Mouse (Mus musculus) retina, postnatal 1 day (tissue): ENCODE measurements around the gene Gm43518.

Experiments
- DNase-seq: peaks from one replicate; pipeline ENCODE4 v3.0.0-alpha.2; 2012

Gene Gm43518

GRCm38 (mm10) chr5:123927118-123927517, at the start of gene Gm43518:
Gene Gm43518 (plus strand): TSS chr5:123927418.
- DNase-seq = no peak

GRCm38 (mm10) chr5:123878056-123878455, 49.2 kb upstream of the Gm43518 start:
- DNase-seq = no peak

- DNase-seq = no peak
Measured at GRCm38 (mm10) chr5:123879928-123880327, 47.3 kb upstream of the Gm43518 start, which contains the start of gene Hcar1. Gene Hcar1 (minus strand): TSS chr5:123880020.

DNA sequence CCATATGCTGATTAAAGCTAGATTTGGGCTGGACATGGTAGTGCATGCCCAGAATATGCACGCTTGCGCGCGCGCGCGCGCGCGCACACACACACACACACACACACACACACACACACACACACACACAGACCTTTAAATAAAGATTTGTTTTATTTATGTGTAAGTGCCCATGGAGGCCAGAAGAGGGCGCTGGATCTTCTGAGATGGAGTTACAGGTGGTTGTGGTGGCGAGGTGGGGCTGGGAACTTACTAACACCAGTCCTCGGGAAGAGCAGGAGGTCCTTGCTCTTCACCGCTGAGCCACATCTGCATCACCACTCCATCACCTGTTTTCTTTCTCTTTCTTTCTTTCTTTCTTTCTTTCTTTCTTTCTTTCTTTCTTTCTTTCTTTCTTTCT, 46.4 kb upstream of the Gm43518 start:
- no peak for DNase-seq

DNA sequence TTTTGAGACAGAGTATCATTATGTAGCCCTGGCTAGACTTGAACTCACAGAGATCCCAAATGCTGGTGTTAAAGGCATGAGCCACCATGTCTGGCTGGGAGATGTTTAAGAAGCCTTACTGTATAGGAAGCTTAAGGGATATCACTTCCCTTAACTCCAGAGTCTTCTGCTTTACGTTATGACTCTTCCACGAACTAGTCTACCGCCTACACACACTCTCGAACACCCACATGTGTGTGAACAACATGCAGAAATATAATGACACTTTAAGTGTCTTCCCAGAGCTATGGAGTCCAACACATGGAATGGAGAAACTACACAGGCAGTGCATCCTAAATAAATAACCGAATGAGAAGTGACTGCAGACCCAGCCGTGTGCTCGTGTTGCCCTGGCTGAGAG, 43.3 kb upstream of the Gm43518 start:
- no peak for DNase-seq

GRCm38 (mm10) chr5:123884332-123884731, 42.9 kb upstream of the Gm43518 start:
- DNase-seq = no peak

- DNase-seq = no peak
Measured at GRCm38 (mm10) chr5:123886365-123886764, 40.9 kb upstream of the Gm43518 start.

DNA sequence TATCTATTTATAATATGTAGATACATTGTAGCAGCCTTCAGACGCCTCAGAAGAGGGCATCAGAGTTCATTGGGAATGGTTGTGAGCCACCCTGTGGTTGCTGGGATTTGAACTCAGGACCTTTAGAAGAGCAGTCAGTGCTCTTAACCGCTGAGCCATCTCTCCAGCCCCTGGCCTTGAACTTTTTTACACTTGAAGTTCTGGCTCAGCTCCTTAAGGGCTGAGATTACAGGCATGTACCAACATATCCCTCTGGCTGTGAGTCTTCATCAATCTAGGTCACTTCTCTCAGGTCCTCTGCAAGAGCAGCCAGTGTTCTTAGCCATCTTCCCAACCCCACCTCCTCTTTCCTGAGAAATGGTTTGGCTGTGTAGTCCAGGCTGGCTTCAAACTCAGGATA, 36.9 kb upstream of the Gm43518 start:
- DNase-seq = no peak

- no peak for DNase-seq
Measured at GRCm38 (mm10) chr5:123890987-123891386, 36.2 kb upstream of the Gm43518 start.

- no peak for DNase-seq
Measured at GRCm38 (mm10) chr5:123891669-123892068, 35.5 kb upstream of the Gm43518 start.

DNA sequence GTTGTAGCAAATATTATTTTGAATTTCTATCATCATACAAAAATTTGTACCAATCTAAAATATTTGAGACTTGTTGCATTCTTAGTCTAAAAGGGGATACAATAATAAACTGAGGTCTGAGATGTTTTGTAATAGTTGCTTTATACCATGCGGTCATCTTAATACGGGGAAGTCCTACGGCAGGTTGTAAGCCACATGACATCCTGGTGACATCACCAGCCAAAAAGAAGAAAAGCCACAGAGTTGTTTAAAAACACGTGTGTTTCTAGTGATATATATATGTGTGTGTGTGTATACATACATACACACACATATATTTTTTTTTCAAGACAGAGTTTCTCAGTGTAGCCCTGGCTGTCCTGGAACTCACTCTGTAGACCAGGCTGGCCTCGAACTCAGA, 33.7 kb upstream of the Gm43518 start:
- no peak for DNase-seq

DNA sequence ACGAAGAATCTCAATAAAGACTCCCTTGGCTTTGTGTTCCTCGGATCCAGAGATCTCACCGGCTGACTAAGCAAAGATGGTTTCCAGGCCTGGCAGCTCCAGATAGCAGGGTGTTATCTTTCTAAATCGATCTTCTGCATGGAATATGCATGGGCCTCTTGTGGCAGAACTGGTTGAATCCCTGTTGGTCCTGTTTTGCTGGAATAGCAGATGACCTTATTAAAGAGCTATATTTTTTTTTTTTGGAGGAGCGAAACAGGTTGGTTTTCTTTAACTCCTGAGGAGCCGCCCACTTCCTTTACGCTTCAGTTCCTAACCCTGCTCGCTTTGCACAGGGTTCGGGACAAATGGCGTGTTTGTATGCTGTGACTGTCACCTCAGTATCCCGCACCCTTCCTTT, 30.8 kb upstream of the Gm43518 start:
- DNase-seq = no peak

DNA sequence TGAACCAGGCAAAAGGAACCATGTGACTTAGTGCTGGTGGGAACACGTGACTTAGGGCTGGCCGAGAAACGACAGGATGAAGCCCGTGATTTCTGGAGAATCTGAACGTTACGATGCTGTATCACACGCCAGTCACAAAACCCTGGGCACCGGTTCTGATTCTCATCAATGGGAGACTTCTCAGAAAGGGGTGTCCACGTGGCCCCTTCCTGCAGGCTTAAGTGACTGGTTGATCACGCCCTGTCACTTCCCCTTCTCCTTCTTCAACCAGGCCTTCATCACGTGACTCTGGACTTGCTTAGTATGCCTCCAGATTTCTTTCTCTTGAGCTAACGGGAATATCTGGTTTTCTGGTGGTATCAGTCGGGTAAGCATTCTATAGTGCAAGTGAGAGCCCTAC, 29.9 kb upstream of the Gm43518 start:
- no peak for DNase-seq

DNA sequence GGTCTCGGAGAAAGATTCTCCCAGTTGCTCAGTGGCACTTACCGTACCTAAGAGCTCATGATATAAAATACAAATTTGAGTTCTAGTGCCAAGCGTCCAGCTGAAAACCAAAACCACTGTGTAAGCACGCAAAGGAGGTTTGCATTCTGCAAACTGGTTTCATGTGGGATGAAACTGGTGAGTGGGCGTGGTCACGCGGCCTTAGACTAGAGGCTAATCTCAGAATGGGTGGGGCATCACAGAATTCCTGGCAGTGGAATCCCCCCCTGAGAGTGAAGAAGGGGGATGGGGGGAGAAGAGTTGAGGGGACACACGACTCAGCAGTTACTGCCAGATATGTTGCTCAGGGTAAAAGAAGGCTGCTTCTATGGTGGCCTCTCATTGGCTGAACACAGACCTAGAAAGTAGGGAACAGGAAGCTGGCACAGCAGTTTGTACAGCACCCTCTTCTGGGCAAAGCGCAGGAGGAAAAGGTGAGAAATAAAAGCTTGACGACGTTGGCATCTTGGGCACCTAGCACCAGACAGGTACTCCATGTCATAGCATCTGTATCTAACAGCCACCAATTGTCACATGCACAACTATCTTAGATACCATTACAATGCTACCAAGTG, 23.1 kb upstream of the Gm43518 start:
- DNase-seq = no peak

- no peak for DNase-seq
Measured at GRCm38 (mm10) chr5:123906146-123906975, 20.9 kb upstream of the Gm43518 start.

- DNase-seq = peak; percentile 98
Measured at GRCm38 (mm10) chr5:123906976-123907630, 20.1 kb upstream of the Gm43518 start, which contains the start of gene Denr. Gene Denr (plus strand): TSS chr5:123907175.

DNA sequence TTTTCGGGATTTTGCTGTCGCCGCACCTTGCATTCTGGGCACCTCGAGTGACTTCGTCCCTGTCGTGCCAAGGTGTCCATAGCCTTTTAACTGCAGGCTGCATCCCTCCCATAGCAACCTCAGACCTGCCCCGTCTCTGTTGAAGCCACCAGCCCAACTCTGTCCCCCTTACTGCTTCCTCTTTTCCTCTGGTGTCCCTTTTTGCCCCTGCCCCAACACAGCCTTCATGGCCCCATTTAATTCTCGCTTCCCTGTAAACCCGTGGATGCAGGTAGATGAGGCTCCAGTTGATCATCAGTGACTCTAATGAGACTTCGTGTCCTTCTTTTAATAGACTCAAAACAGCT, 19.6 kb upstream of the Gm43518 start:
- no peak for DNase-seq

DNA sequence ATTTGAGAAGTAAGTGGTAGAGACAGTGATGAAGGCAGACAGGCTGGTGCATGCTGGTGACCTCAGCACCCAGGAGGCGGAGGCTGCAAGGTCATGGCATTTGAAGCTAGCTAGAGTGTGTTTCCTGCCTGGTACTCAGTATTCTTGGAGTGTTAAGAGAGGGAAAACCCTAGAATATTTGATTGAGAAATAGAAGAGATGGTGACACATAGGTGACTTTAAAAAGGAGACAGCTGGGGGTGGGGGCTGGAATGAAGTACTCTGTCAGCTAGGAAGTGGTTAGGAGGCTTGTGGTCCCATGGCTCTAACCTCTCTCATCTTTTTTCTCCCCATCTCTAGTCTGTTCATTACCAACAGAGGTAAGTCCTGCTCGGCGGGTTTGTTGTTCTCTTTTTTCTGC, 12.4 kb upstream of the Gm43518 start:
- DNase-seq = no peak

DNA sequence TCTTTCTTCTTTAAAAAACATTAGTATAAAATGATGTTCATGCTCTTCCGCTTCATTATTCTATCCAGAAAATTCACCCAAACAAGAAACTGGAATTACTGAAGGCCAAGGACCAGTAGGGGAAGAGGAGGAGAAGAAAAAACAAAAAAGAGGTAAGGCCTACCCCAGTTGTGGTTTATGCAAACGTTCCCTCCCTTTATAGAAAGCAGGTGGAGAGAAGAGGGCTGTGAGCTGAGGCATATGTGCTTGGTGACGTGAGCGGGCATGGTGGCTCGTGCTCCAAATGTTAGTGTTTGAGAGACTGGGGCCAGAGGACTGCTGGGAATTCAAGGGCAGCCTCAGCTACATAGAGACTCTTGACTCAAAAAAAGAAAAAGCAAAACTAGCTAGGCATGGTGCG, 5.1 kb upstream of the Gm43518 start:
- DNase-seq = no peak

- peak; percentile 98 for DNase-seq
Measured at GRCm38 (mm10) chr5:123930508-123930989, 3.3 kb downstream of the Gm43518 start, which contains the start of gene Ccdc62. Gene Ccdc62 (plus strand): TSS chr5:123930679.

DNA sequence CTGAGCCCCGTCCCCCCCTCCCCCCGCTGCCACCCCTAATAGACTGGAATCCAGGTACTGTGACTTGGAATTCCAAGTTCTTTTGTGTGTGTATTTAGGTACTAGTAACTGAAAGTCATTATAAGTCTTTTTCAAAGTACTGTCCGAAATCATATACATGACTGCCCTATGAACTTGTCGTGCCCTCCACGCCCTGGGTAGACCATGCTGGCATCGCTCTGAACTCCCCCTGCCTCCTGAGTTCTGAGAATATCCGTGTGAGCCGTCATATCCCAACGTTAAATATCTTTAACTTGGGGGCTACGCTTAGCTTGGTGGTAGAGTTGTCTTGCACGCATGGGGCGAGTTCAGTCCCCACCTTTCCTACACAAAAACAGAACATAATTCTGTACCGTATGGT, 3.9 kb downstream of the Gm43518 start:
- no peak for DNase-seq

GRCm38 (mm10) chr5:123932927-123933326, 5.7 kb downstream of the Gm43518 start:
- no peak for DNase-seq

- DNase-seq = no peak
Measured at GRCm38 (mm10) chr5:123933556-123933955, 6.3 kb downstream of the Gm43518 start.
